Mouse (Mus musculus): Measurements from ENCODE around the gene Shf.

DNA sequence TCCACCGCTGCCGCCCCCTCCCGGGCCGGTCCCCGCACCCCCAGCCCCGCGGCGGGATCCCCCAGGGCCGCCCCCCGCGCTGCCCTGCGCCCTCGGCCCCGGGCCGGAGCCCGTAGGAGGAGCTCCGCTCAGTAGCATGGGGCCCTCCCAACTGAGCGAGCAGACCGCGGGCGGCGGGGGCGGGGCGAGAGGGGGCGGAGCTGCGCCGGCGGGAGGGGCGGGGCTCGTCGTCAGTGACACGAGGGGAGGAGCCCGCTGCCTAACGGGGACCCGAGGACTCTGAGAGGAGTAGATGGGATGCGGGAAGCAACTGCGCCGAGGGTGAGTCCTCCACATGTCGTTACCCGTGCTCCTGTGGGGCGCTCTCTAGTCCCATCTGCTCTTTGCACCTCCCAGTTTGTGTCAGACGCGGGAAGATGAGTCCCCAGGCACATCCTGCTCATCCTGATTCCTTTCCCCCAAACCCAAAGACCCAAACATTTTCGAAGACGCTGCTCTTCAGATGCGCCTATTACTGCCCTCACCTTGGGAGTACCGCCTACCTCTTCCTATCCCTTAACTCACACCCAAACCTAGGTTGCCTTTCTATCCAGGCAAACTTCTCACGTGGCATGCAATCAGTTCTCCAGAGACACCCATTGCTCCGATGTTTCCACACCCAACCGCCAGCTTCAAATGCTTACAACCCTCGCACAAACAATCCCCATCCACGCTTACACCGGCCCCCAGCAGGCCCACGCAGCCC, at the start of gene Shf:
- TF ChIP-seq EP300 (IDR thresholded peaks at IDR 0.05; ENCODE audit: insufficient read depth, low read depth, low read length) (no peak), CTCF (IDR thresholded peaks at IDR 0.05) (0 out of 2 replicates have a peak, but pooled peaks have one; percentile 4)

All from heart, adult 2 months (tissue).